Mouse (Mus musculus): ENCODE measurements at regions not wholly inside any gene's neighbourhood (a gene's known extent, or its start where the extent isn't known, plus 50 kb on each side); places are given as distances from the start of the nearest gene placed in this dataset.

DNA sequence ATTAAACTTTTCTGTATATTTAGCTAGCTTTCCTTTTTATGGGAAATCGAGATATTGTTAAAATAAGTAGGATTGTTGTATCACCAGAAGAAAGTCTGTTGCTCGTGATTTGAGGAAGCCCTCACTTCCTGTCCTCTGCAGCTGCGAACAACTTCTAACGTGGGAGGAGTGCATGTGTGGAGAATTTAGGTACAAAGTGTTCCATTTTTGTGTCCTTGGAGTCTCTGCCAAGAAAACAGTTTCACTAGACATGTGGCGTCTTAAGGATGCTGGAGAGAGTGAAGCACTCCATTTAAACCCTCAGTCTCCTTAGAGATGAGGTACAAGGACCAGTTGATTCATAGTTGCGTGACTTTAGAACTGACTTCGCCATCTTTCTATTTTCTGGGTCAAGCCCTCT lies 112.9 kb downstream of the Cdca7 start:
- no peaks in the 10 kb centered on the region for H3K4me1 ChIP-seq (ENCODE audit: control insufficient read depth in 2 of 2, insufficient read depth in 2 of 2, low read length in 2 of 2, poor library complexity in 1 of 2)
- no peak for DNase-seq (ENCODE audit: low read depth, low spot score)
- no peak overlapping the region for H3K27ac ChIP-seq (ENCODE audit: insufficient read depth, low read depth, low read length, poor library complexity, severe bottlenecking)
- TF ChIP-seq ZNF384 (IDR thresholded peaks at IDR 0.05; ENCODE audit: low read depth, low read length) (no peak), ZC3H11A (IDR thresholded peaks at IDR 0.05; ENCODE audit: borderline replicate concordance, low read depth, low read length) (no peak), HCFC1 (IDR thresholded peaks at IDR 0.05; ENCODE audit: borderline replicate concordance, insufficient read depth, low read length) (no peak), MAFK (IDR thresholded peaks at IDR 0.05; ENCODE audit: insufficient read depth, low read depth, low read length) (no peak), CHD2 (IDR thresholded peaks at IDR 0.05; ENCODE audit: low read depth, low read length) (no peak)
- H3K9ac ChIP-seq (ENCODE audit: insufficient read depth, low read depth, low read length, poor library complexity, severe bottlenecking): no peak overlapping the region
- H3K9me3 ChIP-seq (ENCODE audit: control insufficient read depth, insufficient read depth, low read depth, low read length): no peaks in the 10 kb centered on the region
- no peaks in the 10 kb centered on the region for H3K36me3 ChIP-seq (ENCODE audit: control insufficient read depth, insufficient read depth, low read length, poor library complexity, severe bottlenecking)
- no peak overlapping the region for H3K4me3 ChIP-seq (ENCODE audit: insufficient read depth in 1 of 2, low read depth in 1 of 2, low read length in 2 of 2, poor library complexity in 1 of 2, severe bottlenecking in 1 of 2)
- in situ Hi-C loops (cut with MboI; ENCODE audit: low sequenced_read_pairs in 2 of 2, unreplicated experiment in 2 of 2): no loop called here

DNA sequence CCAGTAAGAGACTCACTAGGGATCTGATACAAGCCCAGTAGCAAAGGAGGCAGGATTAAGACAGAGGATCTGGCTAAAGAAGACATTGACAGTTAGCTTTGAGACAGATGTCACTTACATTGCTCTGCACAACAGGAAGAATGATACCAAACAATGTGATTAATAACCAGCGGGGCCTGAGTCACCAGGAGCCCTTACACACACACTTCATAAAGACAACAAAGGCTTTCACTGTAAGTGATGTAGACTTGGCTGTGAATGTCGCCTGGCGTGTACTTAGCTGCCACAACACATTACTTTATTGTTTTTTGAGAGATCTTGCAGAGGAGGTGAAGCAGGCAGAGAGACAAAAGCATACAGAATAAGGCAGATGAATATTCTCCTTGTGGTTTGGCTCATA lies 116.1 kb downstream of the Cdca7 start:
- H3K36me3 ChIP-seq (ENCODE audit: control insufficient read depth, insufficient read depth, low read length, poor library complexity, severe bottlenecking): no peaks in the 10 kb centered on the region
- no peak for DNase-seq (ENCODE audit: low read depth, low spot score)
- H3K9me3 ChIP-seq (ENCODE audit: control insufficient read depth, insufficient read depth, low read depth, low read length): no peaks in the 10 kb centered on the region
- H3K27ac ChIP-seq (ENCODE audit: insufficient read depth, low read depth, low read length, poor library complexity, severe bottlenecking): no peak overlapping the region
- H3K4me3 ChIP-seq (ENCODE audit: insufficient read depth in 1 of 2, low read depth in 1 of 2, low read length in 2 of 2, poor library complexity in 1 of 2, severe bottlenecking in 1 of 2): no peak overlapping the region
- TF ChIP-seq MAFK (IDR thresholded peaks at IDR 0.05; ENCODE audit: insufficient read depth, low read depth, low read length): no peak
- TF ChIP-seq ZC3H11A (IDR thresholded peaks at IDR 0.05; ENCODE audit: borderline replicate concordance, low read depth, low read length): no peak
- TF ChIP-seq HCFC1 (IDR thresholded peaks at IDR 0.05; ENCODE audit: borderline replicate concordance, insufficient read depth, low read length): no peak
- no peak for TF ChIP-seq ZNF384 (IDR thresholded peaks at IDR 0.05; ENCODE audit: low read depth, low read length)
- no peak for TF ChIP-seq CHD2 (IDR thresholded peaks at IDR 0.05; ENCODE audit: low read depth, low read length)
- no peak overlapping the region for H3K9ac ChIP-seq (ENCODE audit: insufficient read depth, low read depth, low read length, poor library complexity, severe bottlenecking)
- H3K4me1 ChIP-seq (ENCODE audit: control insufficient read depth in 2 of 2, insufficient read depth in 2 of 2, low read length in 2 of 2, poor library complexity in 1 of 2): no peaks in the 10 kb centered on the region
- in situ Hi-C loops (cut with MboI; ENCODE audit: low sequenced_read_pairs in 2 of 2, unreplicated experiment in 2 of 2): no loop called here

DNA sequence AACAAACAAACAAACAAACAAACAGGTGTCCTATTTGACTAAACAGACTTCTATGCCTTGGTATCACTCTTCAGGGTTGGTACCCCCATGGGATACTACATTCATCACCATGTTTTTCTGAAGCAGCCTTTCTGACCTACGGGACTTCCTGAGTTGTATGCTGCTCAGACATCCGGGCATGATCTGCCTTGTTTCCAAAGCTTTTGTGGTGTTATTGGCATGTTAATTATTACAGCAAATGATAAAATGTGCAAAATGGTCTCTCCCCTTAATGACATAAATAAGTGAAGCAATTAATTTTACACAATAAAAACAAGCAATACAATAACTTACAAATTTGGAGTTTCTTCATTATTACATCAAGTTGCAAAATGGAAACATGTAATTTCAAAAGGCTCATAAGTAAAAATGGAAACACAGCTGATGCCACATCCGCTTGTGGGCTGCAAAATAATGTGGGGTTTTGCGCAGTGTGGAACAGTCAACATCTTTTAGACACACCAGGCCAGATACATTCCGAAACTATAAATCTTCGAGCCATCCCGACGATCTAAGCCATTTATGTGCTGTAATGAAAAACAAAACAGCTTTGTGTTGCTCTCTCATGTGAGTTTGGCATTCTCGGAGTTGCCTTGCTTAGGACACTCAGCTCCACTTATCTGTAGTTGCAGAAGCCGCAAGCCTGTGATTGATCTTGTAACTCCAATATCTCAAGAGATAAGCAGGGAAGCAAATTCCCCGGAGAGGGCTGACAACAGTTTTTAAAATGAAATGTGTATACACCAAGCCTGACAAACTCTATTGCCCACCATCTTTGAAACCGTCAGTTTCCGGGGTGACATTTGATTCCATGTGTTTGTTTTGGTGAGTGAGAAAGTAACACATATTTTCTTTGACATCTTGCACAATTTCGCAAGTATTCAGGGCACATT lies 121.3 kb downstream of the Cdca7 start:
- no peak for DNase-seq (ENCODE audit: low read depth, low spot score)
- Histone ChIP-seq H3K9me3 (ENCODE audit: control insufficient read depth, insufficient read depth, low read depth, low read length) (no peaks in the 10 kb centered on the region), H3K36me3 (ENCODE audit: control insufficient read depth, insufficient read depth, low read length, poor library complexity, severe bottlenecking) (no peaks in the 10 kb centered on the region), H3K4me1 (ENCODE audit: control insufficient read depth in 2 of 2, insufficient read depth in 2 of 2, low read length in 2 of 2, poor library complexity in 1 of 2) (no peaks in the 10 kb centered on the region), H3K27ac (ENCODE audit: insufficient read depth, low read depth, low read length, poor library complexity, severe bottlenecking) (no peak overlapping the region), H3K9ac (ENCODE audit: insufficient read depth, low read depth, low read length, poor library complexity, severe bottlenecking) (no peak overlapping the region), H3K4me3 (ENCODE audit: insufficient read depth in 1 of 2, low read depth in 1 of 2, low read length in 2 of 2, poor library complexity in 1 of 2, severe bottlenecking in 1 of 2) (no peak overlapping the region)
- TF ChIP-seq ZC3H11A (IDR thresholded peaks at IDR 0.05; ENCODE audit: borderline replicate concordance, low read depth, low read length) (no peak), MAFK (IDR thresholded peaks at IDR 0.05; ENCODE audit: insufficient read depth, low read depth, low read length) (no peak), ZNF384 (IDR thresholded peaks at IDR 0.05; ENCODE audit: low read depth, low read length) (no peak), CHD2 (IDR thresholded peaks at IDR 0.05; ENCODE audit: low read depth, low read length) (no peak), HCFC1 (IDR thresholded peaks at IDR 0.05; ENCODE audit: borderline replicate concordance, insufficient read depth, low read length) (no peak)
- in situ Hi-C loops (cut with MboI; ENCODE audit: low sequenced_read_pairs in 2 of 2, unreplicated experiment in 2 of 2): no loop called here

DNA sequence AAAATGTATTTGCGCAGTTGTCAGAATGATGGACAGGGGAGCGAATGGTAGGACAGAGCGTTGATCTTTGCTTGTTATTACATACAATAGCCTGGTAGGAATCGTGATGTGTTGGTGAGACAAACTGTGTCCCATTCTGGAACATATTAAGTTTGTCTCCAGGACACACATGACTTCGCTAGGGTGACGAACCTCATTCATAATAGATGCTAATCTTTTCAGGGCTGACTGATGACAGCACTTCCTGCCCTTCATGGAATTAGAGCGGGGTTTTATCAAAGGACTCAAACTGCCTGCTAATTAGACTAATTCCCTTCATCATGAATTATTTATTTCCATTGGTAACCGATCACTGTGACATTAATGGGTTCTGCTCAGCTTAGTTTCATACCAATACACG lies 122.0 kb downstream of the Cdca7 start:
- DNase-seq (ENCODE audit: low read depth, low spot score): no peak
- in situ Hi-C loops (cut with MboI; ENCODE audit: low sequenced_read_pairs in 2 of 2, unreplicated experiment in 2 of 2): no loop called here
- H3K9me3 ChIP-seq (ENCODE audit: control insufficient read depth, insufficient read depth, low read depth, low read length): no peaks in the 10 kb centered on the region
- no peak overlapping the region for H3K4me3 ChIP-seq (ENCODE audit: insufficient read depth in 1 of 2, low read depth in 1 of 2, low read length in 2 of 2, poor library complexity in 1 of 2, severe bottlenecking in 1 of 2)
- no peak overlapping the region for H3K9ac ChIP-seq (ENCODE audit: insufficient read depth, low read depth, low read length, poor library complexity, severe bottlenecking)
- TF ChIP-seq CHD2 (IDR thresholded peaks at IDR 0.05; ENCODE audit: low read depth, low read length): no peak
- no peak for TF ChIP-seq MAFK (IDR thresholded peaks at IDR 0.05; ENCODE audit: insufficient read depth, low read depth, low read length)
- TF ChIP-seq ZNF384 (IDR thresholded peaks at IDR 0.05; ENCODE audit: low read depth, low read length): no peak
- no peak for TF ChIP-seq ZC3H11A (IDR thresholded peaks at IDR 0.05; ENCODE audit: borderline replicate concordance, low read depth, low read length)
- TF ChIP-seq HCFC1 (IDR thresholded peaks at IDR 0.05; ENCODE audit: borderline replicate concordance, insufficient read depth, low read length): no peak
- H3K36me3 ChIP-seq (ENCODE audit: control insufficient read depth, insufficient read depth, low read length, poor library complexity, severe bottlenecking): no peaks in the 10 kb centered on the region
- no peaks in the 10 kb centered on the region for H3K4me1 ChIP-seq (ENCODE audit: control insufficient read depth in 2 of 2, insufficient read depth in 2 of 2, low read length in 2 of 2, poor library complexity in 1 of 2)
- H3K27ac ChIP-seq (ENCODE audit: insufficient read depth, low read depth, low read length, poor library complexity, severe bottlenecking): no peak overlapping the region
